Mouse (Mus musculus) ES-E14 (cell line): ENCODE results near the gene Grifin. TPM values are rescaled to one million over a fixed set of nuclear protein-coding genes. Genes with fewer than 3 reads are reported as not detected.

Source experiments
- DNase-seq: peaks from one replicate; pipeline ENCODE4 v3.0.0-alpha.2; 2013; ENCODE audit warnings: low read depth, low spot score
- H3K27ac ChIP-seq: 2 replicates; pipeline ENCODE4 v1.5.1; 2012; ENCODE audit warnings: low read depth, mild to moderate bottlenecking, low read length, moderate library complexity, mixed read lengths; ENCODE audit not compliant: poor library complexity, insufficient read depth, severe bottlenecking
- H3K36me3 ChIP-seq: 2 replicates; pipeline ENCODE4 v1.6.1; 2012; ENCODE audit warnings: mild to moderate bottlenecking, low read length, moderate library complexity, mixed read lengths; ENCODE audit not compliant: control insufficient read depth, poor library complexity, insufficient read depth, severe bottlenecking
- H3K4me1 ChIP-seq, 2 experiments: fragments of 150-350 bp in 1 of 2; sonication (generic) in 1 of 2; 2 replicates each; pipeline ENCODE4 v1.6.1; 2012; ENCODE audit warnings: low read length in 2 of 2, mild to moderate bottlenecking in 1 of 2, mixed read lengths in 1 of 2; ENCODE audit not compliant: control insufficient read depth in 2 of 2, insufficient read depth in 2 of 2, poor library complexity in 1 of 2
- H3K4me3 ChIP-seq, 2 experiments: fragments of 150-350 bp in 1 of 2; sonication (generic) in 1 of 2; 2 replicates each; pipeline ENCODE4 v1.5.1; 2012; ENCODE audit warnings: low read length in 2 of 2, low read depth in 1 of 2, mild to moderate bottlenecking in 1 of 2, mixed read lengths in 1 of 2; ENCODE audit not compliant: insufficient read depth in 1 of 2, poor library complexity in 1 of 2, severe bottlenecking in 1 of 2
- H3K9ac ChIP-seq: 2 replicates; pipeline ENCODE4 v1.6.1; 2012; ENCODE audit warnings: low read depth, mild to moderate bottlenecking, low read length, mixed read lengths; ENCODE audit not compliant: poor library complexity, insufficient read depth, severe bottlenecking
- H3K9me3 ChIP-seq: fragments of 150-350 bp; sonication (generic); 2 replicates; pipeline ENCODE4 v1.6.1; 2012; ENCODE audit warnings: low read depth, mild to moderate bottlenecking, low read length; ENCODE audit not compliant: control insufficient read depth, insufficient read depth
- CHD2 ChIP-seq: IDR thresholded peaks from 2 replicates; pipeline ENCODE4 v1.6.1; 2014; ENCODE audit warnings: mild to moderate bottlenecking, low read depth, low read length, inconsistent platforms
- HCFC1 ChIP-seq: IDR thresholded peaks from 2 replicates; pipeline ENCODE4 v1.6.1; 2012; ENCODE audit warnings: low read length, inconsistent platforms, borderline replicate concordance; ENCODE audit not compliant: insufficient read depth
- MAFK ChIP-seq: IDR thresholded peaks from 2 replicates; pipeline ENCODE4 v1.6.1; 2014; ENCODE audit warnings: mild to moderate bottlenecking, low read depth, low read length, inconsistent platforms; ENCODE audit not compliant: insufficient read depth
- ZC3H11A ChIP-seq: IDR thresholded peaks from 2 replicates; pipeline ENCODE4 v1.6.1; 2012; ENCODE audit warnings: low read depth, mild to moderate bottlenecking, inconsistent platforms, low read length, borderline replicate concordance
- ZNF384 ChIP-seq: IDR thresholded peaks from 2 replicates; pipeline ENCODE4 v1.6.1; 2012; ENCODE audit warnings: low read depth, low read length, inconsistent platforms
- in situ Hi-C, 2 experiments: fragments of 600-800 bp; cut with MboI; formaldehyde crosslinking; loops; one replicate each; pipeline ENCODE4 v1.15.1; 2025; ENCODE audit warnings: low sequenced_read_pairs in 2 of 2, inconsistent platforms in 1 of 2; ENCODE audit not compliant: unreplicated experiment in 2 of 2
- total RNA-seq: library from RNA; depleted of rRNA; stranded (reverse); fragments of 300-350 nt; gene quantifications from 2 replicates; pipeline ENCODE4 v1.2.3, GENCODE M21; 2012

Grifin gene
- total RNA-seq, 1 experiment = 0.89 TPM

DNA sequence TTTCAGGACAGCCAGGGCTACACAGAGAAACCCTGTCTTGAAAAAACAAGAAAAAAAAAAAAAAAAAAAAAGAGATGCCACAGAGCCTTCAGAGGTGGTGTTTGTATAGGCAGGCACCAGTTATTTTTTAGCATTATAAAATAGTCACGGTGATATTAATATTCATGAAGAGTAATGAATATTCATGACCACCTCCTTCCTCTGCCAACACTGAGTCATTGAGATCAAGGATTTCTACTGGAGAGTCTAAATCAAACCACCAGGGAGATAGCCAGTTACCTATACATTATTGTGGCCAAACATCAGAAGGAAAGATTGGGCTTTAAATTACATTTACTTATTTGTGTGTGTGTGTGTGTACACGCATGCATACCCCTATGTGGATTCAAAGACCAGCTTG, 38.1 kb downstream of the Grifin start:
- no peak for DNase-seq
- Histone ChIP-seq H3K36me3 (peaks cover 7% of the 10 kb centered on the region), H3K9ac (no peak overlapping the region), H3K4me1 (peaks cover 0 to 6% of the 10 kb centered on the region in 2 experiments; a peak in 1 of 4 replicates), H3K4me3 (no peak overlapping the region), H3K27ac (no peak overlapping the region), H3K9me3 (peaks cover 9% of the 10 kb centered on the region; the same call in 1 of the 2 replicates)
- in situ Hi-C loops = no loop called here
- TF ChIP-seq HCFC1 (no peak), MAFK (no peak), ZC3H11A (no peak), ZNF384 (no peak), CHD2 (no peak)

DNA sequence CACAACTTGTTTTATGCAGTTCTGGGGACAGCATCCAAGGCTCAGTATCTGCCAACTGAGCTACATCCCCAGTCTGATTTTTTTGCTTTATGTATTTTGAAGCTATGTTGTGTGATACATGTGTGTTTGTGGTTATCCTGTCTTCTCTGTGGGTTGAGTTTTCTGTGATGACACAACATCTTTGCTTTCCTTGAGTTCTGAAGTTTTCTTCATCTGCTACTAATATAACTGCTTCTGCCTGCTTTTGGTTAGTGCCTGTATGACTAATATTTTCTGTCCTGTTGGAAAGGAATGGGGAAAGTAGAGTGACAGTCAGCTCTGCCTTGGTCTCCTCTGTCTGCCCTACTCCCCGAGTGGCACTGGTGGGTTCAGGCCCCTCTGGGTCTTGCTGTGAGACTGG, 43.7 kb downstream of the Grifin start:
- no peak overlapping the region for H3K27ac ChIP-seq
- H3K9ac ChIP-seq = no peak overlapping the region
- peaks cover 0 to 13% of the 10 kb centered on the region in 2 experiments; a peak in 2 of 4 replicates for H3K4me1 ChIP-seq
- H3K36me3 ChIP-seq = peaks cover 7% of the 10 kb centered on the region
- no peak for DNase-seq
- no peak for TF ChIP-seq ZC3H11A
- no peak for TF ChIP-seq HCFC1
- no peak for TF ChIP-seq CHD2
- TF ChIP-seq ZNF384 = no peak
- no peak for TF ChIP-seq MAFK
- H3K4me3 ChIP-seq = no peak overlapping the region
- no peaks in the 10 kb centered on the region for H3K9me3 ChIP-seq
- in situ Hi-C loops = no loop called here

DNA sequence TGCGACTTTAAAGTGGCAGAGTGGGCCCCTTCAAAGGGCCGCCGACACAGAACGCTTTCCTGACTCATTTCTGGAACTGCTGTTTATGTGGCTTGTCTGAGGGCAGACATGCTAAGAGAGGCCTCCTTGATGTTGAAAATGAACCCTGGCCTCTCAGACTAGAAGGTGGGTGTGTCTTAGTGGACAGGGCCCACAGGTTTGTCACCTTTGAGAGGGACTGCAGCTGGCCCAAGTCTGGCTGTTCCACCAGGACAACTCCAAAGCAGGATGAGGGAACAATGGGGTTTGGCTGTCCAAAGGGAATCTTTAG, 47.0 kb downstream of the Grifin start:
- Histone ChIP-seq H3K4me3 (no peak overlapping the region), H3K36me3 (no peaks in the 10 kb centered on the region), H3K27ac (no peak overlapping the region), H3K4me1 (peaks cover 0 to 18% of the 10 kb centered on the region in 2 experiments; a peak in 2 of 4 replicates), H3K9ac (no peak overlapping the region), H3K9me3 (no peaks in the 10 kb centered on the region)
- in situ Hi-C loops = no loop called here
- TF ChIP-seq ZC3H11A (no peak), MAFK (no peak), HCFC1 (no peak), ZNF384 (no peak), CHD2 (no peak)
- no peak for DNase-seq

- Histone ChIP-seq H3K9ac (no peak overlapping the region), H3K4me1 (peaks cover 0 to 19% of the 10 kb centered on the region in 2 experiments; a peak in 2 of 4 replicates), H3K4me3 (peak overlapping the region in 1 of 2 experiments; percentile 29; a peak in 2 of 4 replicates), H3K27ac (no peak overlapping the region), H3K36me3 (no peaks in the 10 kb centered on the region), H3K9me3 (no peaks in the 10 kb centered on the region)
- in situ Hi-C loops = no loop called here
- DNase-seq = no peak
- TF ChIP-seq HCFC1 = no peak
- no peak for TF ChIP-seq CHD2
Measured at GRCm38 (mm10) chr5:140517159-140517920, 47.5 kb downstream of the Grifin start.
